Mouse (Mus musculus) lung, adult 18-20 months (tissue): ENCODE data around the gene Palld.

Experiments used
- DNase-seq, 2 experiments: peaks; one replicate each; pipeline ENCODE4 v3.0.0; 2022; ENCODE audit warnings: mixed read lengths in 2 of 2

Gene Palld

GRCm38 (mm10) chr8:61722226-61722625 is 180.3 kb downstream of the Palld start:
- no peak for DNase-seq

GRCm38 (mm10) chr8:61715351-61716125 is 187.0 kb downstream of the Palld start:
- DNase-seq, result no peak

GRCm38 (mm10) chr8:61714293-61714831 is 188.1 kb downstream of the Palld start:
- no peak for DNase-seq

GRCm38 (mm10) chr8:61713195-61713990 is 189.1 kb downstream of the Palld start:
- no peak for DNase-seq

- DNase-seq, result peak in 1 of 2 experiments; percentile 5
Observed at GRCm38 (mm10) chr8:61712426-61712825, 190.1 kb downstream of the Palld start.

GRCm38 (mm10) chr8:61708586-61709305 is 193.7 kb downstream of the Palld start:
- DNase-seq, result no peak

- DNase-seq, result no peak
Observed at GRCm38 (mm10) chr8:61705491-61705890, 197.0 kb downstream of the Palld start.

GRCm38 (mm10) chr8:61702122-61702521 is 200.4 kb downstream of the Palld start:
- DNase-seq, result no peak

GRCm38 (mm10) chr8:61700932-61701681 is 201.4 kb downstream of the Palld start:
- DNase-seq, result no peak

- no peak for DNase-seq
Observed at GRCm38 (mm10) chr8:61700298-61700697, 202.2 kb downstream of the Palld start.

GRCm38 (mm10) chr8:61698959-61699358 is 203.5 kb downstream of the Palld start:
- DNase-seq, result no peak

GRCm38 (mm10) chr8:61697728-61698385 is 204.6 kb downstream of the Palld start:
- no peak for DNase-seq

- DNase-seq, result no peak
Observed at GRCm38 (mm10) chr8:61696846-61697455, 205.5 kb downstream of the Palld start.

- no peak for DNase-seq
Observed at GRCm38 (mm10) chr8:61695416-61695815, 207.1 kb downstream of the Palld start.

- no peak for DNase-seq
Observed at GRCm38 (mm10) chr8:61692866-61693265, 209.6 kb downstream of the Palld start.

- DNase-seq, result no peak
Observed at GRCm38 (mm10) chr8:61692129-61692528, 210.4 kb downstream of the Palld start.

- DNase-seq, result no peak
Observed at GRCm38 (mm10) chr8:61691391-61691790, 211.1 kb downstream of the Palld start.

- no peak for DNase-seq
Observed at GRCm38 (mm10) chr8:61687071-61687470, 215.4 kb downstream of the Palld start.

- DNase-seq, result peak; percentile 13 to 46
Observed at GRCm38 (mm10) chr8:61686340-61686739, 216.2 kb downstream of the Palld start.

- no peak for DNase-seq
Observed at GRCm38 (mm10) chr8:61685280-61685679, 217.2 kb downstream of the Palld start.

- no peak for DNase-seq
Observed at GRCm38 (mm10) chr8:61684280-61684939, 218.1 kb downstream of the Palld start.
